Comparison of ENCODE assay signal across 7 mouse cellular contexts in genomic region chr8:83594167-83595049, GRCm38 (mm10). TPM values are rescaled to one million over a fixed set of nuclear protein-coding genes. Genes with fewer than 3 reads are reported as not detected.
A peak's percentile ranks its signal among the peaks of the same experiment; 100 is the strongest.
DNase-seq lines count a peak whose midpoint lies in the region; ATAC-seq and TF ChIP-seq lines count a peak whose summit lies in the region.

No protein-coding gene starts in this region.

- TF ChIP-seq CTCF in intestine, postnatal 0 days (IDR thresholded peaks at IDR 0.05; ENCODE audit: low read depth): 0 out of 2 replicates have a peak, but pooled peaks have one; percentile 15
- no peak for TF ChIP-seq CTCF in small intestine, adult 2 months (IDR thresholded peaks at IDR 0.05; ENCODE audit: extremely low read depth, insufficient read length, insufficient replicate concordance, low read depth, low read length)

- peak; percentile 96 for ATAC-seq in intestine, postnatal 0 days
- peak; percentile 99 for ATAC-seq in midbrain, embryonic 12.5 days (ENCODE audit: low FRiP score, low read depth)

- peak overlapping the region; percentile 57 for H3K27ac ChIP-seq in intestine, postnatal 0 days (ENCODE audit: low read depth, low read length)
- peak overlapping the region; percentile 92 for H3K27ac ChIP-seq in midbrain, embryonic 12.5 days (replicated peaks)
- H3K27ac ChIP-seq in small intestine, adult 2 months (ENCODE audit: insufficient read depth, low read depth, low read length): peak overlapping the region; percentile 90

- DNase-seq in adrenal gland, adult 8-10 months: peak; percentile 97
- DNase-seq in embryo, embryonic 9.5 days (ENCODE audit: extremely low spot score): peak; percentile 99
- peak; percentile 92 to 94 for DNase-seq in gastrocnemius, postnatal 4 days (ENCODE audit: low spot score in 2 of 2)
- DNase-seq in left cerebral cortex, postnatal 4 days: peak; percentile 99

- H3K4me2 ChIP-seq in intestine, postnatal 0 days (replicated peaks; ENCODE audit: low read depth): peak overlapping the region; percentile 84
- peak overlapping the region; percentile 88 for H3K4me2 ChIP-seq in midbrain, embryonic 12.5 days (replicated peaks)

- no peaks in the 10 kb centered on the region for H3K36me3 ChIP-seq in intestine, postnatal 0 days (ENCODE audit: control insufficient read depth, insufficient read depth)
- H3K36me3 ChIP-seq in midbrain, embryonic 12.5 days: no peaks in the 10 kb centered on the region
- no peaks in the 10 kb centered on the region for H3K36me3 ChIP-seq in small intestine, adult 2 months (ENCODE audit: control insufficient read depth, insufficient read depth, low read length)

- TF ChIP-seq POLR2A in small intestine, adult 2 months (IDR thresholded peaks at IDR 0.05; ENCODE audit: low read depth, low read length): peak; percentile 52; the same call in 1 of the 2 replicates

- H3K4me3 ChIP-seq in intestine, postnatal 0 days (ENCODE audit: low read depth, low read length): peak overlapping the region; percentile 75
- peak overlapping the region; percentile 92 for H3K4me3 ChIP-seq in midbrain, embryonic 12.5 days
- peak overlapping the region; percentile 93 for H3K4me3 ChIP-seq in small intestine, adult 2 months (ENCODE audit: low read depth, low read length)

- WGBS in intestine, postnatal 0 days: under 1% methylated on average over 43 of the region's 43 CpGs
- WGBS in midbrain, embryonic 12.5 days: under 1% methylated on average over 43 of the region's 43 CpGs
- under 1% methylated on average over 43 of the region's 43 CpGs for WGBS in small intestine, adult 2 months

- intact Hi-C loops in left cerebral cortex, postnatal 4 days (cut with DNase I): no loop called here

- H3K9ac ChIP-seq in intestine, postnatal 0 days (ENCODE audit: low read depth, low read length): peak overlapping the region; percentile 69
- H3K9ac ChIP-seq in midbrain, embryonic 12.5 days (replicated peaks): peak overlapping the region; percentile 90

- H3K27me3 ChIP-seq in intestine, postnatal 0 days (replicated peaks; ENCODE audit: control insufficient read depth, insufficient read depth, low read length): no peaks in the 10 kb centered on the region
- no peaks in the 10 kb centered on the region for H3K27me3 ChIP-seq in midbrain, embryonic 12.5 days
- H3K27me3 ChIP-seq in small intestine, adult 2 months (ENCODE audit: control insufficient read depth, insufficient read depth, low read length): no peaks in the 10 kb centered on the region

- no peaks in the 10 kb centered on the region for H3K9me3 ChIP-seq in intestine, postnatal 0 days (ENCODE audit: control insufficient read depth)
- no peaks in the 10 kb centered on the region for H3K9me3 ChIP-seq in midbrain, embryonic 12.5 days

- H3K4me1 ChIP-seq in intestine, postnatal 0 days (replicated peaks; ENCODE audit: control insufficient read depth, insufficient read depth, low read length): 0 out of 2 replicates have a peak, but pooled peaks cover 5% of the 10 kb centered on the region
- peaks cover 36% of the 10 kb centered on the region for H3K4me1 ChIP-seq in midbrain, embryonic 12.5 days
- H3K4me1 ChIP-seq in small intestine, adult 2 months (ENCODE audit: control insufficient read depth, insufficient read depth, insufficient read length, low read length): no peaks in the 10 kb centered on the region

RNA-seq across cellular contexts. Expression of gene Tecr, which starts 13.4 kb away (rescaled TPM):
- 100 to 1,000 TPM; 432 to 499 (median 449) TPM for total RNA-seq in adrenal gland, adult 8-10 months (2022)
- 100 to 1,000 TPM; 276 to 303 TPM for total RNA-seq in gastrocnemius, postnatal 4 days (2021)
- 317 and 320 TPM in 2 replicates for polyA plus RNA-seq in intestine, postnatal 0 days (2015; fragmentation: Nextera tagmentation; extraction: Ambion mirVana)
- 100 to 1,000 TPM; 610 to 661 TPM for total RNA-seq in left cerebral cortex, postnatal 4 days (2021)
- polyA plus RNA-seq in midbrain, embryonic 12.5 days (2016; fragmentation: Nextera tagmentation; extraction: Ambion mirVana): 600 and 631 TPM in 2 replicates
- polyA plus RNA-seq in small intestine, adult 2 months (2012; rRNA removed): 184 and 322 TPM in 2 replicates

RNA-seq across cellular contexts. Expression of gene Dnajb1, which starts 13.6 kb away (rescaled TPM):
- 10 to 100 TPM; 25.6 to 40.4 (median 25.8) TPM for total RNA-seq in adrenal gland, adult 8-10 months (2022)
- 10 to 100 TPM; 17.7 to 20.6 TPM for total RNA-seq in gastrocnemius, postnatal 4 days (2021)
- polyA plus RNA-seq in intestine, postnatal 0 days (2015; fragmentation: Nextera tagmentation; extraction: Ambion mirVana): 26.1 and 28.8 TPM in 2 replicates
- 10 to 100 TPM; 35.3 to 35.9 TPM for total RNA-seq in left cerebral cortex, postnatal 4 days (2021)
- polyA plus RNA-seq in midbrain, embryonic 12.5 days (2016; fragmentation: Nextera tagmentation; extraction: Ambion mirVana): 66.4 and 67.7 TPM in 2 replicates
- 21.1 and 34.0 TPM in 2 replicates for polyA plus RNA-seq in small intestine, adult 2 months (2012; rRNA removed)

RNA-seq across cellular contexts. Expression of gene Ndufb7, which starts 27.9 kb away (rescaled TPM):
- 100 to 1,000 TPM; 160 to 240 (median 171) TPM for total RNA-seq in adrenal gland, adult 8-10 months (2022)
- total RNA-seq in gastrocnemius, postnatal 4 days (2021): 100 to 1,000 TPM; 366 to 378 TPM
- 579 and 585 TPM in 2 replicates for polyA plus RNA-seq in intestine, postnatal 0 days (2015; fragmentation: Nextera tagmentation; extraction: Ambion mirVana)
- 100 to 1,000 TPM; 120 to 136 TPM for total RNA-seq in left cerebral cortex, postnatal 4 days (2021)
- 329 and 353 TPM in 2 replicates for polyA plus RNA-seq in midbrain, embryonic 12.5 days (2016; fragmentation: Nextera tagmentation; extraction: Ambion mirVana)
- polyA plus RNA-seq in small intestine, adult 2 months (2012; rRNA removed): 531 and 683 TPM in 2 replicates

RNA-seq across cellular contexts. Expression of gene Gipc1, which starts 58.1 kb away (rescaled TPM):
- 10 to 100 TPM; 35.1 to 48.0 (median 40.1) TPM for total RNA-seq in adrenal gland, adult 8-10 months (2022)
- total RNA-seq in gastrocnemius, postnatal 4 days (2021): 10 to 100 TPM; 42.5 to 51.7 TPM
- polyA plus RNA-seq in intestine, postnatal 0 days (2015; fragmentation: Nextera tagmentation; extraction: Ambion mirVana): 76.1 and 79.3 TPM in 2 replicates
- total RNA-seq in left cerebral cortex, postnatal 4 days (2021): 10 to 100 TPM; 74.7 to 77.4 TPM
- polyA plus RNA-seq in midbrain, embryonic 12.5 days (2016; fragmentation: Nextera tagmentation; extraction: Ambion mirVana): 198 and 204 TPM in 2 replicates
- polyA plus RNA-seq in small intestine, adult 2 months (2012; rRNA removed): 23.4 and 35.5 TPM in 2 replicates

RNA-seq across cellular contexts. Expression of gene Olfr370, which starts 58.8 kb away (rescaled TPM):
- not detected for total RNA-seq in adrenal gland, adult 8-10 months (2022)
- total RNA-seq in gastrocnemius, postnatal 4 days (2021): not detected
- polyA plus RNA-seq in intestine, postnatal 0 days (2015; fragmentation: Nextera tagmentation; extraction: Ambion mirVana): not detected in 2 replicates
- total RNA-seq in left cerebral cortex, postnatal 4 days (2021): not detected
- polyA plus RNA-seq in midbrain, embryonic 12.5 days (2016; fragmentation: Nextera tagmentation; extraction: Ambion mirVana): not detected in 2 replicates
- not detected in 2 replicates for polyA plus RNA-seq in small intestine, adult 2 months (2012; rRNA removed)

Comparison
In these comparisons a context has a peak if more than half of its experiments do, and no peak if none do; other contexts are left out.
1. Peak in every context shown above with its lines: DNase-seq, ATAC-seq, H3K4me3 ChIP-seq and H3K27ac ChIP-seq.